Mouse (Mus musculus): ENCODE data around the gene Utrn. TPM values are rescaled to one million over a fixed set of nuclear protein-coding genes. Genes with fewer than 3 reads are reported as not detected.
A peak's percentile ranks its signal among the peaks of the same experiment; 100 is the strongest.

Utrn gene
- polyA plus RNA-seq, 2 experiments, result 34.1 to 76.0 TPM

DNA sequence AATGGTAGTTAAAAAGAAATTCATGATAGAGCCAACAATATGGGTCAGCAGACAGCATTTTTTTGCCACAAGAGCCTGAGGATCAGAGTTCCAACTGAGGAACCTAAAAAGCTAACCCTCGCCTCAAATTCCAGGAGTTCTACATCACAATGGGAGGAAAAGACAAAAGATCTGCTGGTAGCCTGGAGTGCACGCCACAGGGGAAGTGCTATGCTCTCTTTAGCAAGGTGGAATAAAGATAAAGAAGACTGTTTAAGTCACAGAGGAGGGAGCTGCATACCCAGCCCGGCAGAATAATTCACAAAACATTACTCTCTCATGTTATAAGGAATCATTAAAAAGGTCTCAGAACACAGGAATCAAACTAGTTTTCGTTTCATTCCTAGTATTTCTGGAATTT is 296.4 kb downstream of the Utrn start:
- no peak overlapping the region for H3K4me3 ChIP-seq (replicated peaks; ENCODE audit: low read length)
- no peak overlapping the region for H3K9ac ChIP-seq (ENCODE audit: low read depth, low read length, severe bottlenecking)
- no peak overlapping the region for H3K27ac ChIP-seq (replicated peaks; ENCODE audit: low read depth, low read length)
- H3K27me3 ChIP-seq (ENCODE audit: control insufficient read depth, insufficient read depth, low read length), result no peaks in the 10 kb centered on the region
- no peak overlapping the region for H3K4me2 ChIP-seq (replicated peaks; ENCODE audit: low read depth, low read length, severe bottlenecking)
- no peak for TF ChIP-seq POLR2A (IDR thresholded peaks at IDR 0.05; ENCODE audit: borderline replicate concordance, extremely low read depth, insufficient read depth, insufficient read length)
- no peaks in the 10 kb centered on the region for H3K9me3 ChIP-seq (ENCODE audit: control insufficient read depth, low read length)
- ATAC-seq (ENCODE audit: low FRiP score, low read depth), result no peak
- DNase-seq (ENCODE audit: low spot score), result no peak
- H3K36me3 ChIP-seq (ENCODE audit: control insufficient read depth, insufficient read depth, low read length), result no peaks in the 10 kb centered on the region
- peaks cover 9% of the 10 kb centered on the region for H3K4me1 ChIP-seq (ENCODE audit: control insufficient read depth, insufficient read depth, low read length)
- 50% methylated on average over 4 of the region's 4 CpGs for WGBS

- no peak for TF ChIP-seq POLR2A (IDR thresholded peaks at IDR 0.05; ENCODE audit: borderline replicate concordance, extremely low read depth, insufficient read depth, insufficient read length)
- no peaks in the 10 kb centered on the region for H3K27me3 ChIP-seq (ENCODE audit: control insufficient read depth, insufficient read depth, low read length)
- no peaks in the 10 kb centered on the region for H3K9me3 ChIP-seq (ENCODE audit: control insufficient read depth, low read length)
- H3K4me1 ChIP-seq (ENCODE audit: control insufficient read depth, insufficient read depth, low read length), result no peaks in the 10 kb centered on the region
- ATAC-seq (ENCODE audit: low FRiP score, low read depth) (no peak), DNase-seq (ENCODE audit: low spot score) (no peak)
- no peaks in the 10 kb centered on the region for H3K36me3 ChIP-seq (ENCODE audit: control insufficient read depth, insufficient read depth, low read length)
- no peak overlapping the region for H3K4me2 ChIP-seq (replicated peaks; ENCODE audit: low read depth, low read length, severe bottlenecking)
- 71% methylated on average over 4 of the region's 4 CpGs for WGBS
- H3K9ac ChIP-seq (ENCODE audit: low read depth, low read length, severe bottlenecking), result no peak overlapping the region
- no peak overlapping the region for H3K4me3 ChIP-seq (replicated peaks; ENCODE audit: low read length)
- no peak overlapping the region for H3K27ac ChIP-seq (replicated peaks; ENCODE audit: low read depth, low read length)
Observed at GRCm38 (mm10) chr10:12564425-12564824, 304.7 kb downstream of the Utrn start.

- H3K36me3 ChIP-seq (ENCODE audit: control insufficient read depth, insufficient read depth, low read length), result no peaks in the 10 kb centered on the region
- H3K9ac ChIP-seq (ENCODE audit: low read depth, low read length, severe bottlenecking), result no peak overlapping the region
- H3K4me1 ChIP-seq (ENCODE audit: control insufficient read depth, insufficient read depth, low read length), result no peaks in the 10 kb centered on the region; the same call in 1 of the 2 replicates
- TF ChIP-seq POLR2A (IDR thresholded peaks at IDR 0.05; ENCODE audit: borderline replicate concordance, extremely low read depth, insufficient read depth, insufficient read length), result no peak
- no peak for ATAC-seq (ENCODE audit: low FRiP score, low read depth)
- no peak overlapping the region for H3K4me3 ChIP-seq (replicated peaks; ENCODE audit: low read length)
- DNase-seq (ENCODE audit: low spot score), result no peak
- H3K9me3 ChIP-seq (ENCODE audit: control insufficient read depth, low read length), result no peaks in the 10 kb centered on the region
- no peak overlapping the region for H3K4me2 ChIP-seq (replicated peaks; ENCODE audit: low read depth, low read length, severe bottlenecking)
- H3K27me3 ChIP-seq (ENCODE audit: control insufficient read depth, insufficient read depth, low read length), result no peaks in the 10 kb centered on the region
- 63% methylated on average over 5 of the region's 5 CpGs for WGBS
- no peak overlapping the region for H3K27ac ChIP-seq (replicated peaks; ENCODE audit: low read depth, low read length)
Observed at GRCm38 (mm10) chr10:12558810-12559209, 310.4 kb downstream of the Utrn start.

DNA sequence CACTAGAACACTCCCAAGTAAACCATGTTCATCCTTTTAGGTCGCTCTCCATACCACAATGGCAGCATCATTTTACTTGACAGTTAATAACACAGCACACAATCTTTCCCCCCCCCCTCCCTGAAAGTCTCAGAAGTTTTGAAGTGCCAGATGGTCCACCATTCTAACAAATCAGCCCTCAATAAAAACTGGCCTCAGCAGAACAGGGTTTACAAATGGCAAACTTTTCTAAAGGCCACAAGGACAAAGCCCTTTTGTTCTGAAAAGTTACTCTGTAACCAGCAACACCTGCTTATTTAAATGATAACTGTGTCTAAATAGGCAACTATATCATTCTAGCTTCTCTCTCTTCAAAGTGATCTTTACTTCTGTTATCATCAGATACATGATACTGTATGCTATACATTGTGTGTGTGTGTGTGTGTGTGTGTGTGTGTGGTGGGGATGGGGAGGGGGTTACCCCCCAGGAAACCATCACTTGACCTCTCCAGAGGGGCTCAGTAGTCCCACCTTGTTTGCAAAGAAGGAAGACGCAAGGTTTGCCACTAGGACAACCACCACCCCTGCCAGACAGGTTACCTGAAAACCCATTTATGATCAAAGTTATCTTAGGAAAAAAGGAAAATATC is 315.0 kb downstream of the Utrn start:
- TF ChIP-seq POLR2A (IDR thresholded peaks at IDR 0.05; ENCODE audit: borderline replicate concordance, extremely low read depth, insufficient read depth, insufficient read length), result no peak
- ATAC-seq (ENCODE audit: low FRiP score, low read depth), result no peak
- Histone ChIP-seq H3K4me3 (replicated peaks; ENCODE audit: low read length) (no peak overlapping the region), H3K36me3 (ENCODE audit: control insufficient read depth, insufficient read depth, low read length) (no peaks in the 10 kb centered on the region), H3K4me2 (replicated peaks; ENCODE audit: low read depth, low read length, severe bottlenecking) (no peak overlapping the region), H3K9me3 (ENCODE audit: control insufficient read depth, low read length) (no peaks in the 10 kb centered on the region), H3K9ac (ENCODE audit: low read depth, low read length, severe bottlenecking) (no peak overlapping the region), H3K27me3 (ENCODE audit: control insufficient read depth, insufficient read depth, low read length) (no peaks in the 10 kb centered on the region), H3K4me1 (ENCODE audit: control insufficient read depth, insufficient read depth, low read length) (peaks cover 31% of the 10 kb centered on the region), H3K27ac (replicated peaks; ENCODE audit: low read depth, low read length) (no peak overlapping the region)
- DNase-seq (ENCODE audit: low spot score), result no peak
- 54% methylated on average over 2 of the region's 2 CpGs for WGBS

GRCm38 (mm10) chr10:12552890-12553278 is 316.3 kb downstream of the Utrn start:
- Histone ChIP-seq H3K4me3 (replicated peaks; ENCODE audit: low read length) (no peak overlapping the region), H3K9me3 (ENCODE audit: control insufficient read depth, low read length) (no peaks in the 10 kb centered on the region), H3K27ac (replicated peaks; ENCODE audit: low read depth, low read length) (0 out of 2 replicates have a peak overlapping the region, but pooled peaks have one; percentile 43), H3K27me3 (ENCODE audit: control insufficient read depth, insufficient read depth, low read length) (no peaks in the 10 kb centered on the region), H3K36me3 (ENCODE audit: control insufficient read depth, insufficient read depth, low read length) (no peaks in the 10 kb centered on the region), H3K4me1 (ENCODE audit: control insufficient read depth, insufficient read depth, low read length) (peaks cover 43% of the 10 kb centered on the region), H3K4me2 (replicated peaks; ENCODE audit: low read depth, low read length, severe bottlenecking) (no peak overlapping the region), H3K9ac (ENCODE audit: low read depth, low read length, severe bottlenecking) (no peak overlapping the region)
- no peak for ATAC-seq (ENCODE audit: low FRiP score, low read depth)
- WGBS, result 36% methylated on average over 5 of the region's 5 CpGs
- no peak for TF ChIP-seq POLR2A (IDR thresholded peaks at IDR 0.05; ENCODE audit: borderline replicate concordance, extremely low read depth, insufficient read depth, insufficient read length)
- peak; percentile 3 for DNase-seq (ENCODE audit: low spot score)

Data from limb, embryonic 14.5 days (tissue).